Mouse (Mus musculus) hindbrain, embryonic 15.5 days (tissue): ENCODE measurements at regions not wholly inside any gene's neighbourhood (a gene's known extent, or its start where the extent isn't known, plus 50 kb on each side); places are given as distances from the start of the nearest gene placed in this dataset.
"Not testable (repeated sequence)": the region's sequence is repeated elsewhere in the genome, so short reads cannot be mapped to it uniquely, and the experiment has no call there.

Experiments used
- ATAC-seq: fragments of 200-750 bp; cut with Nextera tagmentation; 2 replicates; pipeline ENCODE4 v1.8.0; 2017; ENCODE audit warnings: low read depth, moderate number of reproducible peaks, moderate TSS enrichment; ENCODE audit not compliant: low FRiP score
- H3K27ac ChIP-seq: fragments of 300-500 bp; sonication (generic); replicated peaks from 2 replicates; pipeline ENCODE4 v1.5.1; 2015; ENCODE audit warnings: mild to moderate bottlenecking, inconsistent platforms
- H3K27me3 ChIP-seq: fragments of 300-500 bp; sonication (generic); 2 replicates; pipeline ENCODE4 v1.6.1; 2015; ENCODE audit warnings: control low read depth, inconsistent platforms
- H3K36me3 ChIP-seq: fragments of 300-500 bp; sonication (generic); 2 replicates; pipeline ENCODE4 v1.6.1; 2015; ENCODE audit warnings: control low read depth, inconsistent platforms
- H3K4me1 ChIP-seq: fragments of 300-500 bp; sonication (generic); replicated peaks from 2 replicates; pipeline ENCODE4 v1.6.1; 2015; ENCODE audit warnings: control low read depth, inconsistent platforms
- H3K4me2 ChIP-seq: fragments of 300-500 bp; sonication (generic); 2 replicates; pipeline ENCODE4 v1.6.1; 2015; ENCODE audit warnings: moderate library complexity, mild to moderate bottlenecking, inconsistent platforms
- H3K4me3 ChIP-seq: fragments of 300-500 bp; sonication (generic); 2 replicates; pipeline ENCODE4 v1.5.1; 2015; ENCODE audit warnings: mild to moderate bottlenecking, inconsistent platforms
- H3K9ac ChIP-seq: fragments of 300-500 bp; sonication (generic); 2 replicates; pipeline ENCODE4 v1.6.1; 2015; ENCODE audit warnings: inconsistent platforms
- H3K9me3 ChIP-seq: fragments of 300-500 bp; sonication (generic); 2 replicates; pipeline ENCODE4 v1.6.1; 2016; ENCODE audit warnings: control low read depth, inconsistent platforms
- WGBS: fragments of 180-500 bp; shearing (Covaris S2); methylation state at CpG from one replicate; pipeline ENCODE4 v1.1.7; 2015; 5-methylcytosine and 5-hydroxymethylcytosine counted together

GRCm38 (mm10) chr10:104713281-104713915, 519.6 kb downstream of the Gm4340 start:
- H3K9ac ChIP-seq, H3K4me1 ChIP-seq, H3K27ac ChIP-seq, H3K9me3 ChIP-seq, H3K36me3 ChIP-seq, ATAC-seq, H3K27me3 ChIP-seq, H3K4me2 ChIP-seq, H3K4me3 ChIP-seq: not testable (repeated sequence)
- 36% methylated on average over 5 of the region's 5 CpGs for WGBS
